Mouse (Mus musculus) embryonic facial prominence, embryonic 15.5 days (tissue): ENCODE results near the gene Prrg2. TPM values are rescaled to one million over a fixed set of nuclear protein-coding genes. Genes with fewer than 3 reads are reported as not detected.
A peak's percentile ranks its signal among the peaks of the same experiment; 100 is the strongest.
"Not testable (repeated sequence)": the region's sequence is repeated elsewhere in the genome, so short reads cannot be mapped to it uniquely, and the experiment has no call there.

Experiments used
- ATAC-seq: fragments of 200-750 bp; cut with Nextera tagmentation; 2 replicates; pipeline ENCODE4 v1.8.0; 2017; ENCODE audit warnings: low read depth, moderate TSS enrichment; ENCODE audit not compliant: insufficient number of reproducible peaks, low FRiP score, low TSS enrichment
- H3K27ac ChIP-seq: fragments of 300-500 bp; sonication (generic); replicated peaks from 2 replicates; pipeline ENCODE4 v1.5.1; 2015; ENCODE audit warnings: mild to moderate bottlenecking, inconsistent platforms
- H3K27me3 ChIP-seq: fragments of 300-500 bp; sonication (generic); 2 replicates; pipeline ENCODE4 v1.6.1; 2015; ENCODE audit warnings: inconsistent platforms
- H3K36me3 ChIP-seq: fragments of 300-500 bp; sonication (generic); 2 replicates; pipeline ENCODE4 v1.6.1; 2015; ENCODE audit warnings: mild to moderate bottlenecking, inconsistent platforms
- H3K4me1 ChIP-seq: fragments of 300-500 bp; sonication (generic); 2 replicates; pipeline ENCODE4 v1.6.1; 2015; ENCODE audit warnings: inconsistent platforms
- H3K4me2 ChIP-seq: fragments of 300-500 bp; sonication (generic); replicated peaks from 2 replicates; pipeline ENCODE4 v1.6.1; 2015; ENCODE audit warnings: mild to moderate bottlenecking, inconsistent platforms
- H3K4me3 ChIP-seq: fragments of 300-500 bp; sonication (generic); replicated peaks from 2 replicates; pipeline ENCODE4 v1.5.1; 2015; ENCODE audit warnings: mild to moderate bottlenecking, inconsistent platforms
- H3K9ac ChIP-seq: fragments of 300-500 bp; sonication (generic); 2 replicates; pipeline ENCODE4 v1.6.1; 2015; ENCODE audit warnings: inconsistent platforms
- H3K9me3 ChIP-seq: fragments of 300-500 bp; sonication (generic); replicated peaks from 2 replicates; pipeline ENCODE4 v1.6.1; 2016; ENCODE audit warnings: inconsistent platforms
- WGBS: fragments of 180-500 bp; shearing (Covaris S2); methylation state at CpG from one replicate; pipeline ENCODE4 v1.1.7; 2015; 5-methylcytosine and 5-hydroxymethylcytosine counted together
- polyA plus RNA-seq: library from polyadenylated mRNA; unstranded; fragments of >200 nt; fragmentation: Nextera tagmentation; extraction: Ambion mirVana; gene quantifications from 2 replicates; pipeline ENCODE4 v1.2.1, GENCODE M21; 2015

The Prrg2 gene
- polyA plus RNA-seq: 26.0 and 26.9 TPM in 2 replicates

- ATAC-seq: peak; percentile 90
- H3K9ac ChIP-seq: peak within 1 kb of the TSS; percentile 58
- no peaks in the 10 kb centered on the region for H3K27me3 ChIP-seq
- H3K36me3 ChIP-seq: no peaks in the 10 kb centered on the region
- H3K4me3 ChIP-seq: peak within 1 kb of the TSS; percentile 80
- peaks cover 14% of the 10 kb centered on the region for H3K4me1 ChIP-seq
- peak within 1 kb of the TSS; percentile 98 for H3K27ac ChIP-seq
- H3K4me2 ChIP-seq: peak within 1 kb of the TSS; percentile 57
- WGBS: under 1% methylated on average over 31 of the region's 31 CpGs
- H3K9me3 ChIP-seq: no peaks in the 10 kb centered on the region
Observed at GRCm38 (mm10) chr7:45062239-45062835, at the start of gene Prrg2, which contains the start of gene Nosip. Gene Prrg2 (minus strand): TSS chr7:45062677. Gene Nosip (plus strand): TSS chr7:45062429.

- Histone ChIP-seq H3K4me1 (no peaks in the 10 kb centered on the region), H3K4me2 (no peak overlapping the region), H3K9ac (no peak overlapping the region), H3K27me3 (no peaks in the 10 kb centered on the region), H3K27ac (no peak overlapping the region), H3K4me3 (no peak overlapping the region), H3K9me3 (no peaks in the 10 kb centered on the region), H3K36me3 (no peaks in the 10 kb centered on the region)
- ATAC-seq: no peak
- WGBS: 52% methylated on average over 2 of the region's 2 CpGs
Observed at GRCm38 (mm10) chr7:45111940-45112339, 49.5 kb upstream of the Prrg2 start.

- WGBS: 80% methylated on average over 4 of the region's 4 CpGs
- not testable (repeated sequence) for ATAC-seq, H3K4me2 ChIP-seq, H3K9me3 ChIP-seq, H3K4me1 ChIP-seq, H3K9ac ChIP-seq, H3K27me3 ChIP-seq, H3K36me3 ChIP-seq, H3K4me3 ChIP-seq, H3K27ac ChIP-seq
Observed at GRCm38 (mm10) chr7:45110089-45110488, 47.6 kb upstream of the Prrg2 start.

- Histone ChIP-seq H3K36me3 (no peaks in the 10 kb centered on the region), H3K4me3 (no peak overlapping the region), H3K9ac (no peak overlapping the region), H3K27me3 (no peaks in the 10 kb centered on the region), H3K27ac (no peak overlapping the region), H3K9me3 (no peaks in the 10 kb centered on the region), H3K4me2 (no peak overlapping the region), H3K4me1 (peaks cover 19% of the 10 kb centered on the region)
- WGBS: 53% methylated on average over 5 of the region's 5 CpGs
- no peak for ATAC-seq
Observed at GRCm38 (mm10) chr7:45107052-45107645, 44.7 kb upstream of the Prrg2 start.

GRCm38 (mm10) chr7:45106441-45106840 lies 44.0 kb upstream of the Prrg2 start:
- H3K4me1 ChIP-seq: peaks cover 26% of the 10 kb centered on the region
- H3K9me3 ChIP-seq: no peaks in the 10 kb centered on the region
- no peaks in the 10 kb centered on the region for H3K27me3 ChIP-seq
- no peak overlapping the region for H3K27ac ChIP-seq
- no peak overlapping the region for H3K4me3 ChIP-seq
- 43% methylated on average over 6 of the region's 6 CpGs for WGBS
- peaks cover 4% of the 10 kb centered on the region; the same call in 1 of the 2 replicates for H3K36me3 ChIP-seq
- no peak overlapping the region for H3K4me2 ChIP-seq
- H3K9ac ChIP-seq: no peak overlapping the region
- ATAC-seq: no peak

GRCm38 (mm10) chr7:45105491-45105890 lies 43.0 kb upstream of the Prrg2 start:
- ATAC-seq: no peak
- peaks cover 6% of the 10 kb centered on the region; the same call in 1 of the 2 replicates for H3K36me3 ChIP-seq
- H3K4me1 ChIP-seq: peaks cover 26% of the 10 kb centered on the region
- no peak overlapping the region for H3K4me3 ChIP-seq
- no peak overlapping the region for H3K27ac ChIP-seq
- H3K9me3 ChIP-seq: no peaks in the 10 kb centered on the region
- no peak overlapping the region for H3K9ac ChIP-seq
- H3K4me2 ChIP-seq: no peak overlapping the region
- no peaks in the 10 kb centered on the region for H3K27me3 ChIP-seq
- 67% methylated on average over 8 of the region's 8 CpGs for WGBS

GRCm38 (mm10) chr7:45104941-45105340 lies 42.5 kb upstream of the Prrg2 start:
- WGBS: 77% methylated on average over 5 of the region's 5 CpGs
- Histone ChIP-seq H3K4me2 (no peak overlapping the region), H3K36me3 (peaks cover 6% of the 10 kb centered on the region; the same call in 1 of the 2 replicates), H3K9me3 (no peaks in the 10 kb centered on the region), H3K27me3 (no peaks in the 10 kb centered on the region), H3K4me1 (peaks cover 26% of the 10 kb centered on the region), H3K9ac (no peak overlapping the region), H3K27ac (no peak overlapping the region), H3K4me3 (no peak overlapping the region)
- ATAC-seq: no peak

- Histone ChIP-seq H3K4me3 (peak within 1 kb of the TSS; percentile 45), H3K27me3 (no peaks in the 10 kb centered on the region), H3K4me2 (peak within 1 kb of the TSS; percentile 64), H3K9me3 (no peaks in the 10 kb centered on the region), H3K36me3 (peaks cover 6% of the 10 kb centered on the region; the same call in 1 of the 2 replicates), H3K27ac (peak within 1 kb of the TSS; percentile 96), H3K9ac (peak within 1 kb of the TSS; percentile 60), H3K4me1 (peaks cover 26% of the 10 kb centered on the region)
- peak; percentile 98 for ATAC-seq
- WGBS: 23% methylated on average over 7 of the region's 7 CpGs
Observed at GRCm38 (mm10) chr7:45103652-45104180, 41.2 kb upstream of the Prrg2 start, which contains the start of gene Fcgrt. Gene Fcgrt (minus strand): TSS chr7:45103851.

- peaks cover 6% of the 10 kb centered on the region; the same call in 1 of the 2 replicates for H3K36me3 ChIP-seq
- H3K9ac ChIP-seq: peak overlapping the region; percentile 60
- H3K4me1 ChIP-seq: peaks cover 26% of the 10 kb centered on the region
- no peak for ATAC-seq
- no peaks in the 10 kb centered on the region for H3K9me3 ChIP-seq
- peak overlapping the region; percentile 96 for H3K27ac ChIP-seq
- no peaks in the 10 kb centered on the region for H3K27me3 ChIP-seq
- WGBS: 41% methylated on average over 9 of the region's 9 CpGs
- H3K4me3 ChIP-seq: peak overlapping the region; percentile 45
- H3K4me2 ChIP-seq: peak overlapping the region; percentile 64
Observed at GRCm38 (mm10) chr7:45102940-45103585, 40.6 kb upstream of the Prrg2 start.

- peaks cover 26% of the 10 kb centered on the region for H3K4me1 ChIP-seq
- H3K9ac ChIP-seq: no peak overlapping the region
- no peak for ATAC-seq
- WGBS: 81% methylated on average over 11 of the region's 11 CpGs
- H3K27me3 ChIP-seq: no peaks in the 10 kb centered on the region
- H3K4me3 ChIP-seq: peak overlapping the region; percentile 45
- peaks cover 9% of the 10 kb centered on the region; the same call in 1 of the 2 replicates for H3K36me3 ChIP-seq
- no peaks in the 10 kb centered on the region for H3K9me3 ChIP-seq
- peak overlapping the region; percentile 96; the same call in 1 of the 2 replicates for H3K27ac ChIP-seq
- peak overlapping the region; percentile 64 for H3K4me2 ChIP-seq
Observed at GRCm38 (mm10) chr7:45102441-45102840, 40.0 kb upstream of the Prrg2 start.

- peaks cover 26% of the 10 kb centered on the region for H3K4me1 ChIP-seq
- H3K27me3 ChIP-seq: no peaks in the 10 kb centered on the region
- no peaks in the 10 kb centered on the region for H3K9me3 ChIP-seq
- no peak overlapping the region for H3K9ac ChIP-seq
- no peak for ATAC-seq
- H3K4me3 ChIP-seq: no peak overlapping the region
- no peak overlapping the region for H3K4me2 ChIP-seq
- peaks cover 18% of the 10 kb centered on the region; the same call in 1 of the 2 replicates for H3K36me3 ChIP-seq
- WGBS: 95% methylated on average over 6 of the region's 6 CpGs
- H3K27ac ChIP-seq: no peak overlapping the region
Observed at GRCm38 (mm10) chr7:45100046-45100445, 37.6 kb upstream of the Prrg2 start.
